Mouse (Mus musculus): ENCODE data around the gene Rbl1.
"Not testable (repeated sequence)": the region's sequence is repeated elsewhere in the genome, so short reads cannot be mapped to it uniquely, and the experiment has no call there.

The Rbl1 gene

GRCm38 (mm10) chr2:157172984-157173383 lies 31.4 kb downstream of the Rbl1 start:
- no peak for DNase-seq (ENCODE audit: low spot score in 2 of 2)

- no peak for DNase-seq (ENCODE audit: low spot score in 2 of 2)
Observed at GRCm38 (mm10) chr2:157170626-157171025, 33.7 kb downstream of the Rbl1 start.

DNA sequence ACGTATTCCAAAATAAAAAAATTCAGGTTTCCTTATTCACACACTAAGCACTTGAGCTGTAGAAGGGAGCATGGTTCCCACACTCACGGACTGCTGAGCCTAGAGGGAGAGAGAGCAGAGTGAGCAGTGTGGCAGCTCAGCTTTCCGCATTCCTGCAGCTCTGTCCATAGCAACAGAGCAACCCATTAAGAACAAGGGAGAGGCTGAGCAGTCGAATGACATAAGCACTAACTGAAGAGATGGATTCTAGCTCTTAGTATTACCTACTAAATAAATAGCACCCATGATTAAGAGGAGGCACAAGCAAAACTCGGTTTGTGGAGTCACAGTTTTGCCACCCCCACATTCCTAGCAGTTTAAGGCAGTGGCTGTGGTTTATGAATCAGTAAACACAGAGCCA lies 34.2 kb downstream of the Rbl1 start:
- no peak for DNase-seq (ENCODE audit: low spot score in 2 of 2)

GRCm38 (mm10) chr2:157166371-157167080 lies 37.8 kb downstream of the Rbl1 start:
- no peak for DNase-seq (ENCODE audit: low spot score in 2 of 2)

DNA sequence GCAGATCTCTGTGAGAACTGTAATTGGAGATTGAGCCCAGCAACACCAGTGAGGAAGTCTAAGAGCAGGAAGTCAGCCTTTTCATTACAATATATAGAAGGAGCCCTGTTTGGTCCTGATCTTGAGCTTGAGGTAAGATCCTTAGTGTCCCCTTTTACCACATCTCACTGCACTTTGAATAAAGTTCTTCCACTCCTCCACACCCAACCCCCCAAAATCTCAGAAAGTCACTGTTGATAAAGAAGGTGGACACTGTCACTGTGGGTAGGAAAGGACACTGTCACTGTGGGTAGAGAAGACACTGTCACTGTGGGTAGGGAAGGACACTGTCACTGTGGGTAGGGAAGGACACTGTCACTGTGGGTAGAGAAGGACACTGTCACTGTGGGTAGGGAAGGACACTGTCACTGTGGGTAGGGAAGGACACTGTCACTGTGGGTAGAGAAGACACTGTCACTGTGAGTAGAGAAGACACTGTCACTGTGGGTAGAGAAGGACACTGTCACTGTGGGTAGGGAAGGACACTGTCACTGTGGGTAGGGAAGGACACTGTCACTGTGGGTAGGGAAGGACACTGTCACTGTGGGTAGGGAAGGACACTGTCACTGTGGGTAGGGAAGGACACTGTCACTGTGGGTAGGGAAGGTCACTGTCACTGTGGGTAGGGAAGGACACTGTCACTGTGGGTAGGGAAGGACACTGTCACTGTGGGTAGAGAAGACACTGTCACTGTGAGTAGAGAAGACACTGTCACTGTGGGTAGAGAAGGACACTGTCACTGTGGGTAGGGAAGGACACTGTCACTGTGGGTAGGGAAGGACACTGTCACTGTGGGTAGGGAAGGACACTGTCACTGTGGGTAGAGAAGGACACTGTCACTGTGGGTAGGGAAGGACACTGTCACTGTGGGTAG lies 38.8 kb downstream of the Rbl1 start:
- not testable (repeated sequence) for DNase-seq (ENCODE audit: low spot score in 2 of 2)

DNA sequence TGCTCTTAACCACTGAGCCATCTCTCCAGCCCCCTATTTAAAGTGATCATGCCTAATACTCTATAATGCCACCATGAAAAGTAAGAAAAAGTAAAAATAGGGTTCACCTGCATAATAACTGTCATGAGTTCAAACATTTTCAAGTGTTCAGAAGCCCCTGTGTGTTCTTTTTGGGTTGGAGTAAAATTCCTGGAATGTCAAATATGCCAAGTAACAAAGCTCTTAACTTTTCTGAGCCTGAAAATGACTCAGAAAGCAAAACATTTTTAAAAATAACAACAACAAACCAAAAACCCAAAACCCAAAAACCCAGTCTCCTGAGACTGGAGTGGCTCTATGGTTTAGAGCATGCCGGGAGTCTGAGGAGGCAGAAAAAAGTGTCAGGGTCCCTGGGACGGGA lies 40.2 kb downstream of the Rbl1 start:
- no peak for DNase-seq (ENCODE audit: low spot score in 2 of 2)

DNA sequence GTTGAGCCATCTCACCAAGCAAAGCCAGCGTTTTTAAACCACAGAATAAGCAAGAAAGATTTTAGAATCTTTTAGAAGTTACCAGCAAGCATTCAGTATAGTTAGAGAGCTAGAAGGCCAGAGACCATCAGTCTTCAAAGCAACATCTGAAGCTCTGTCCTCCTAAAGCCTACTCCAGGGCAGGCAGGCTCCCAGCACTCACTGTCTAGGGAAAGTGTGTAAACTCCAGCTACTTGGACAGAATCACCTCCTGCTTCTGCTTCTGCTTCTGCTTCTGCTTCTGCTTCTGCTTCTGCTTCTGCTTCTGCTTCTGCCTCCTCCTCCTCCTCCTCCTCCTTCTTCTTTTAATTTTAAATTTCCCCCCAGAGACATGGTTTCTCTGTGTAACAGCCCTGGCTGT lies 48.3 kb downstream of the Rbl1 start:
- DNase-seq (ENCODE audit: low spot score in 2 of 2) = no peak

DNA sequence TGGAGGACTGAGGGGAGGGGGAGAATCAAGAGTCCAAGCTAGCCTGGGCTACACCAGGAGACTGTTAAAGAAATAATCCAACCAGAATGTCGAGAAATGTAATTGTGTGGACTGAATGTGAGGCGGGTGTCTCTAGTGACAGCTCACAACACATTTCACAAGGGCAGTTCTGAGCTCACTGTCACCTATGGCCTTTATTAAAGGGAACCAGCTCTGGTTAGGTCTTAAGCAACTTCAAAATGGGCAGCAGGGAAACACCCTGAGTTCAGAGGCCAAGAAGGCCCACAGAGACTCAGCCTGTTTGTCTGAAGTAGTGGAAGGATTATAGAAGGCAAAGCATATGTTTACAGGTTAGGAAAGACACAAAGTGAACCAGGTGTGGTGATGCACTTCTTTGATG lies 51.1 kb downstream of the Rbl1 start:
- DNase-seq (ENCODE audit: low spot score in 2 of 2) = no peak

DNA sequence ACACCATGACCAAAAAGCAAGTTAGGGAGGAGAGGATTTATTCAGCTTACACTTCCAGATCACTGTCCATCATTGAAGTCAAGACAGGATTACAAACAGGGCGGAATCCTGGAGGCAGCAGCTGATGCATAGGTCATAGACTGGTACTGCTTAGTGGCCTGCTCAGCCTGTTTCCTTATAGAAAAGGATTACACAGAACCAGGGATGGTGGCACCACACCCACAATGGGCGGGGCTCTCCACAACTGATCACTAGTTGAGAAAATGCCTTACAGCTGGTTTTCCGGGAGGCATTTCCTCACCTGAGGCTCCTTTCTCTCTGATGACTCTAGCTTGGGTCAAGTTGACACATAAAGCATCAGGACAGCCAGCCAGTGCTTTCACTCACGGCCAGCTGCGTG lies 55.9 kb downstream of the Rbl1 start:
- no peak for DNase-seq (ENCODE audit: low spot score in 2 of 2)

DNA sequence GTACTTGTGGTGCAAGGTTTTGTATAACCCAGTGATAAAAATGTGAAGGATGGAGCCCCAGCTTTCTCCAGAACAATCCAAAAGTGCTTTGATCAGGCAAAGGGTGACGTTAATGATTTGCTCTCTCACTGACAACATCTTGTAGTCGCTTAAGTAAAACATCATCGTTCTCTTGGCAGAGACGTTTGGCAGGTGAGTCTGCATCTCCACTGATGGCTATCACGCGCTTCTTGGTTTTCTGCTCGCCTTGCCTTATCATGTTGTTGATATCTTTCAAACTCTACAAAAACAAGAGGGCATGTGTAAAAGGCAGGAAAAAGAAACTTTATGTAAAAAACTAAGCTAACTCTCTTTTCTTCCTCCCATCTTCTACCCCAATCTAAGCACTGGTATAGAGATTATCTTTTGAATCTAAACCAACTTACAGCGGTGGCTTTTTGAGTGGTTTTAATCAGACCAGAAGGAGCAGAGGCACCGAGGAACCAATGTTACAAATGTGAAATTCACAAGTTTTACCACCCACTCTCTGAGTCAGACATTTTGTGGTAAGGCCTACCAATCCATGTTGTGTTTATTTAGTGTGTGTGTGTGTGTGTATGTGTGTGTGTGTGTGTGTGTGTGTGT lies 56.8 kb downstream of the Rbl1 start:
- no peak for DNase-seq (ENCODE audit: low spot score in 2 of 2)

DNA sequence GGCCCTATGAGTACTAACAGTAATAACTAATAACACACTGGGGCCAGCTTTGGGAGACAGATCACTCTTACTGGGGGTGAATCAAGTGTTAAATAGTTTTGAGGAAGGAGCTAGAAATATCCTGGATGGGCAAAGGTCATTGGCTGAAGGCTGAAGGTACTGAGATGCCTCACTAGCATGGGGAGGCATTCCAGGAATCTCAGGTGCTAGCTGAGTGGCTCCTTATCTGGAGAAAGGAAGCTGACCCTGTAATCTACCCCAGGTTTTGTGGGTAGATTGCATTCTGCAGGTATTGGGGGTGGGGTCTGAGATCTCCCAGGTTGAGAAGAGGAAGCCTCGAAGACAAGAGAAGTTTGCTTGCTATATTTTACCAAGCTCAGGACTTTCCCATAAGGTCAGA lies 59.2 kb downstream of the Rbl1 start:
- DNase-seq (ENCODE audit: low spot score in 2 of 2) = no peak

DNA sequence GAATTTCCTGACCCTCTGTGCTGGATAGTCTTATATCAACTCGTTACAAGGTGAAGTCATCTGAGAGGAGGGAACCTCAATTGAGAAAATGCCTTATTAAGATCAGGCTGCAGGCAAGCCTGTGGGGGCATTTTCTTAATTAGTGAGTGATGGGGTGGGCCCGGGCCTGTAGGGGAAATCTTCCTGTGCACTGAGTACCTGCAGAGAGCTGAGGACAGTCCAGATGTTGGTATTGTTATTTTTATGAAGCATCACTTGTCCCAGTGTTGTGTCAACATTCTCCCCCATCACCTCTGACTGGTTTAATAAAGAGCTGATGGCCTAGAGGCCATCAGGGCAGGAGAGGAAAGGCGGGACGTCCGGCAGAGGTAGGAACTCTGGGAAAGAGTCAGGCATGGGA lies 60.2 kb downstream of the Rbl1 start:
- DNase-seq (ENCODE audit: low spot score in 2 of 2) = no peak

DNA sequence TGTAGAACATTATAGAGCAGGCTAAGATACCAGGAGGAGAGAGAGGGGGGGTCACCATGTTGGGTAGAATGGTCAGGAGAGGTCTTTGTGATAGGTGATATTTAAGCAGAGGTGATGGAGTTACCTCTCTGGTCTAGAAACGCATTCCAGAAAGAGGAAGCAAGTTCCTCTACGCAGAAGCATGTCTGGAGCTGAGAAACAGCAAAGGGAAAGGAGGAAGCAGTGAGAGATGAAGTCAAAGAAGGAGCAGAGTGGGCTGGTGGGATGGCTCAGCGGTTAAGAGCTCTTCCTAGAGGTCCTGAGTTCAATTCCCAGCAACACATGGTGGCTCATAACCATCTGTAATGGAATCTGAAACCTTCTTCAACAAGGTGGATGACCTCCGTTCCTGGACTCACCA lies 62.4 kb downstream of the Rbl1 start:
- no peak for DNase-seq (ENCODE audit: low spot score in 2 of 2)

DNA sequence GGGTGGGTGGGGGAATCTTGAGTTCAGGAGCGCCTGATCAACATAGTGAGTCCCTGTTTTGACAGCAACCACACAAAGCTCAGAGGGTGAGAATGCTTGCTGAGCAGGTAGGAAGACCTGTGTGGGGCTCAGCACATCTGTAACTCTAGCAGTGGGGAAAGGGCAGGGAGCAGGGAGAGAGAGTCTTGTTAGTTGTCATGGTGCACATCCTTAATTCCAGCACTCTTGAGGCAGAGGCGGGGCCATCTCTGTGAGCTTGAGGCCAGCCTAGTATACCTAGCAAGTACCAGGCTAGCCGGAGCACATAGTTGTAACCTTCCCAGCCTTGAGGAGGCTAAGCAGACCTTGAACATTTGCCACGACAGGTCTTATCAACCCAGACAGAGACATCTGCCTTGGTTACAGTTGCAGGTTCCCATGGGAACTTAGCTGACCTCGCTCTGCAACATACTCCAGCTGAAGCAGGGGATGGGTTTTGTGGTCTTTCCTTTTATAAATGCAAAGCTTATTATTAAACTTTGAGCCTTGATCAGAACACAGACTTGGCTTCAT lies 65.0 kb downstream of the Rbl1 start:
- no peak for DNase-seq (ENCODE audit: low spot score in 2 of 2)

DNA sequence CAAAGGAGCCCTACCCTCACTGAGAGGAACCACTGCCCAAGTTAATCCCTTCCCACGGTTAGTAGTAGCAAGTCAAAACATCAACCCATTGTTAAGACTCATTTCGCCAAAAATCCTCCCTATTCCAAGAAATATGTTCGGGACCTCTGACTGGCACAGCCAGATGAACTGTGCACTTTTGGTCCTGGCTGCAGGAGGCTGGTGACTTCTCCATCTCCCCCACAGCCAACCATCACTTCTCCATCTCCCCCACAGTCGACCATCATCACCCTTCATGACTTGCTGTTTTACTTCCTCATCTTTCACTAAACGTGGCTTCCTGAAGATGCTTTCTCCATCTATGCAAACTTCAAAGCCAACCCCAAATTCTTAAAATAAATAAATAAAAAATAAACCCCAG lies 65.5 kb downstream of the Rbl1 start:
- no peak for DNase-seq (ENCODE audit: low spot score in 2 of 2)

DNA sequence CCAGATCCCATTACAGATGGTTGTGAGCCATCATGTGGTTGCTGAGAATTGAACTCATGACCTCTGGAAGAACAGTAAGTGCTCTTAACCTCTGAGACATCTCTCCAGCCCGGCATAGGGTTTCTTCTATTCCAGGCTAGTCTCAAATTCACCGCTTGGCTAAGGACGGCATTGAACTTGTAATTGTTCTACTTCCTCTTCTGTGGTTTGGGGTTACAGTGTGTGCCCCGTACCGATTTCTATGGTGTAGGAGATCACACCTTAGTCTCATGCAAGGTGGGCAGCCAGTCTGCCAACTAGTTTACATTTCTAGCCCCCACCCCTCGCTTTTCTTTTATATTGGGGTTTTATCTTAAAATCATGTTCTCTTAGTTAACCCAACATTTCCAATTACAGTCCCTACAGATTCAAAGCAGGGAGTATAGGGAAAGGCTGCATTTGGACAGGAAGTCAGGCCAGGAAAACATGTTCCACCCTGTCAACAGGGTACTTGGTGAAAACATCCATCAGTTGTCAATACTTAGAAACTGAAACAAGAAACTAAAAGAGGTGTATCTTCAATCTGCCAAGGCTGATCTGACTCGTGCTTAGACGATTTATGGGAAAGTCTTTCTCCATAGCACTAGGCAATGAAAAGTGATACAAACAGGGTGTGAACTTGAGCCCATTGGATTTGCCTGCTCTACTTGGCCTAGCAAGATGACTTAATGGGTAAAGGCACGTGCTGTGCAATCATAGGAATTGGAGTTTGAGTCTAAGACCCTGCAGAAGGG lies 66.2 kb downstream of the Rbl1 start:
- no peak for DNase-seq (ENCODE audit: low spot score in 2 of 2)

DNA sequence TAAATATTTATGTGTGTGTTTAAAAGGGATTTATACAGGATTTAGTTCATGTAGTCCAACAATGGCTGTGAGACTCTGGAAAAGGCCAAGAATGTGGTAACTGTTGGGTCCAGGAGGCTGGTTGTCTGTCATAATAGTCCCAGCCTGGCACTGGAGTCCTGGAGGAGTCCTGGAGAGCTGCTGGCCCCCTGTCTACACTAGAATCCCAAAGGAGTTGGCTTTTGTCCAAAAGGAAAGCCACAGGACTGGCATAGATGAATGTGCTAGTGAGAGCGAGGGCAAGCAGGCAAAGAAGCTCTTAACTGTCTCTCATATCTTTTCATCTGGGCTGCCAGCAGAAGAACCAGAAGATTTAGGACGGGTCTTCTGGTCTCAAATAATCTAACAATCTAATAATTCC lies 67.7 kb downstream of the Rbl1 start:
- DNase-seq (ENCODE audit: low spot score in 2 of 2) = no peak

DNA sequence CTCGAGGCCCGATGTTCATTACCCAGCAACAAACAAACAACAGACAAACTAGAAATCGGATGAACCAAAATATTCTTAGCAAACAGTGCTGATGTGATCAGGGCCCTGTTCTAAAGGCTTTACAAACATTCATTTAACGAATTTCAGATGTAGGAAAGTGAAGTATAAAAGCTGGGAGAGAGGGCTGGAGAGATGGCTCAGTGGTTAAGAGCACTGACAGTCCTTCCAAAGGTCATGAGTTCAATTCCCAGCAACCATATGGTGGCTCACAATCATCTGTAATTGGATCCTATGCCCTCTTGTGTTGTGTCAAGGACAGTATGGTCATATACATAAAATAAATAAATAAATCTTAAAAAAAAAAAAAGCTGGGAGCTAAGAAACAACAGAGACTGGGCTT lies 68.2 kb downstream of the Rbl1 start:
- DNase-seq (ENCODE audit: low spot score in 2 of 2) = no peak

- DNase-seq (ENCODE audit: low spot score in 2 of 2) = no peak
Observed at GRCm38 (mm10) chr2:157135529-157136120, 68.7 kb downstream of the Rbl1 start.

- DNase-seq (ENCODE audit: low spot score in 2 of 2) = peak; percentile 84 to 97
Observed at GRCm38 (mm10) chr2:157135014-157135413, 69.3 kb downstream of the Rbl1 start, which contains the start of gene Samhd1. TSS of gene Samhd1 (minus strand) at chr2:157135265.

- DNase-seq (ENCODE audit: low spot score in 2 of 2) = no peak
Observed at GRCm38 (mm10) chr2:157134479-157134931, 69.8 kb downstream of the Rbl1 start.

All from urinary bladder, adult 18-20 months (tissue).